Mouse (Mus musculus) lung, embryonic 14.5 days (tissue): ENCODE data around the gene Galnt10. TPM values are rescaled to one million over a fixed set of nuclear protein-coding genes. Genes with fewer than 3 reads are reported as not detected.

Source experiments
- ATAC-seq: fragments of 200-750 bp; cut with Nextera tagmentation; 2 replicates; pipeline ENCODE4 v1.8.0; 2017; ENCODE audit warnings: mild to moderate bottlenecking, moderate TSS enrichment, moderate library complexity; ENCODE audit not compliant: insufficient read depth
- DNase-seq: peaks from one replicate; pipeline ENCODE4 v3.0.0-alpha.2; 2015
- H3K27ac ChIP-seq: fragments of 300-500 bp; sonication (generic); 2 replicates; pipeline ENCODE4 v1.5.1; 2014; ENCODE audit warnings: low read depth, mild to moderate bottlenecking, moderate library complexity
- H3K27me3 ChIP-seq: fragments of 300-500 bp; sonication (generic); 2 replicates; pipeline ENCODE4 v1.6.1; 2014; ENCODE audit warnings: low read length, control low read depth; ENCODE audit not compliant: insufficient read depth
- H3K36me3 ChIP-seq: fragments of 300-500 bp; sonication (generic); 2 replicates; pipeline ENCODE4 v1.6.1; 2014; ENCODE audit warnings: control low read depth; ENCODE audit not compliant: insufficient read depth
- H3K4me1 ChIP-seq: fragments of 300-500 bp; sonication (generic); 2 replicates; pipeline ENCODE4 v1.6.1; 2014; ENCODE audit warnings: antibody characterized with exemption, control low read depth; ENCODE audit not compliant: insufficient read depth
- H3K4me2 ChIP-seq: fragments of 300-500 bp; sonication (generic); 2 replicates; pipeline ENCODE4 v1.6.1; 2014; ENCODE audit warnings: mild to moderate bottlenecking
- H3K4me3 ChIP-seq: fragments of 300-500 bp; sonication (generic); 2 replicates; pipeline ENCODE4 v1.5.1; 2014; ENCODE audit warnings: low read depth, low read length
- H3K9ac ChIP-seq: fragments of 300-500 bp; sonication (generic); 2 replicates; pipeline ENCODE4 v1.6.1; 2014
- H3K9me3 ChIP-seq: fragments of 300-500 bp; sonication (generic); 2 replicates; pipeline ENCODE4 v1.6.1; 2016; ENCODE audit warnings: low read depth, low read length, control low read depth
- CTCF ChIP-seq: IDR thresholded peaks from 2 replicates; pipeline ENCODE4 v1.5.1; 2016; ENCODE audit warnings: antibody characterized with exemption, low read depth
- WGBS: fragments of 180-500 bp; shearing (Covaris S2); extraction: QIAGEN DNeasy Blood & Tissue Kit; methylation state at CpG from one replicate; pipeline ENCODE4 v1.1.7; 2014; 5-methylcytosine and 5-hydroxymethylcytosine counted together
- polyA plus RNA-seq: library from polyadenylated mRNA; unstranded; fragments of >200 nt; fragmentation: Nextera tagmentation; extraction: Ambion mirVana; gene quantifications from 2 replicates; pipeline ENCODE4 v1.2.1, GENCODE M21; 2014

The Galnt10 gene
- polyA plus RNA-seq, 1 experiment from 2014 or later: 11.9 TPM

DNA sequence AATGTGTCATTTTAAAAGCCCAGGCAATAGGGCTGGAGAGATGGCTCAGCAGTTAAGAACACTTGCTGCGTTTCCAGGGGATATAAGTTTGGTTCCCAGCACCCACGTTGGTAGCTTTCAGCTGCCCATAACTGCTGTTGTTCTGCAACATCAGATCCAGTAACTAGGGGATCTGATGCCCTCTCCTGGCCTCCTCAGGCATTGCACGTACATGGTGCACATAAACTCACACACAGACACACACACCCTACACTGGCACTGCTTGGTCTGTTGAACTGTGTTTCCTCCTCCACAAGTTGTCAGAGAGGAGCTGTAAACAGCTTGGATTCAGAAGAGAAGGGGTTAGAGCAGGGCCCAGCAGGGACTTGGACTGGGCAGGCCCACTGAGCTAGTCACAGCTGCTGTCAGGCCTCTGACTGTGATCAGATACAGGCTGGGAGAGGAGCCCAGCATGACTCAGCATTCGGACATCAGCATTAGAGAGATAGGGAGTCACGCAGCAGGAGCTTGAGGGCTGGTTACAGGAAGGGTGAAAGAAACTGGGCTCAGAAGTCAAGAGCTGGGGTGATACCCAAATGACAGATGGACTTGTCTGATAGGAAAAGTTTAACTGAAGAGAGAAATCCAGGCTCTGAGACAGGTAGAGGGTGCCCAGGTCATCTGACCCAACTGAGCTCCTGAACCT is 62.0 kb downstream of the Galnt10 start:
- WGBS: 89% methylated on average over 5 of the region's 5 CpGs
- Histone ChIP-seq H3K27ac (no peak overlapping the region), H3K27me3 (no peaks in the 10 kb centered on the region), H3K4me3 (no peak overlapping the region), H3K36me3 (no peaks in the 10 kb centered on the region), H3K4me1 (no peaks in the 10 kb centered on the region), H3K9me3 (peaks cover 3% of the 10 kb centered on the region; the same call in 1 of the 2 replicates), H3K9ac (no peak overlapping the region), H3K4me2 (no peak overlapping the region)
- DNase-seq (no peak), ATAC-seq (no peak)
- TF ChIP-seq CTCF: peak; percentile 44

DNA sequence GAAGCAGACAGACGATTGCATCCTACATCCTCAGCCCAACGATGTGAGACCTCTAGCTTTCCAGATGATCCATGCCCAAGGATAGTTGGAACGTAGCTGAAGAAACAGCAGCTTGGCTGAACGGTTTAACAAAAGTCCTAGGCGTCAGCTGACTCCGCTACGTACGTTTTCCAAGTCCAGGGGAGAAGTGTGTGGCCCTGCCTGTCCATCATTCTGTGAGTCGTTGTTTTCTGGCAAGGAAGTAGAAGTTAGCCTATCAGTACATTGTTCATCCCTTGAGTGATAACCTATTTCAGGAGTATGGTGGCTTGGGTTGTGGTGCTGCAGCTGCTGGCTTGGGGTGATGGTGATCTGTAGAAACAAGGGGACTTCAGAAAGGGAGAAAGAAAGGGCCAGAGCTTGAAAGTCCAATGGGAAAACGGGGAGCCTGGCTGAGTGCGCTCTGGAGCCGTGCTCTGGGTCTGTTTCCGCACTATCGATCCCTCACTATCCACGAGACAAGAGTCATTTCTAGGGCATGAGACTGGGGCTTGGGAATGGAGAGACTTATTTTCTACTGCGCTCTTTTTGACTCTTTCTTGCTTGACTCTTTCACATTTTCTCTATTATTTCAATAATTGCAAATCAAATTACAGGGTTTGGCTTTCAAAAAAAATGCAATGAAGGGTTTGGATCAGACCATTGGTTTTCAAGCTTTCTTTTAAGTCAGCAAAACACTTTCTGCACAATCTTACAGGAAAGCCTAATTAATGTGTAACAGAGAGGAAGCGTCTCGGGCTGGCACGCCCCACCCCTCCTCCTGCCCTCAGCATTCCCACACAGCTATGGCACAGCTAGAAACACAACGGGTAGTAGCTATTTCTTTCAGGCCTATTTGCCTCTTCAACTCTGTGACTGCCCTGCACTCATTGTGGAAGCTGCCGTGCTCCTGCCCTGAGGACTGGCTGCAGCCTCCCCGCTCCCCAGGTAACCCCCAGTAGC is 63.2 kb downstream of the Galnt10 start:
- H3K4me2 ChIP-seq: no peak overlapping the region
- H3K9me3 ChIP-seq: peaks cover 3% of the 10 kb centered on the region; the same call in 1 of the 2 replicates
- no peaks in the 10 kb centered on the region for H3K27me3 ChIP-seq
- TF ChIP-seq CTCF: no peak
- ATAC-seq: no peak
- H3K4me1 ChIP-seq: no peaks in the 10 kb centered on the region
- no peak overlapping the region for H3K4me3 ChIP-seq
- no peak for DNase-seq
- 69% methylated on average over 22 of the region's 22 CpGs for WGBS
- no peaks in the 10 kb centered on the region for H3K36me3 ChIP-seq
- no peak overlapping the region for H3K27ac ChIP-seq
- no peak overlapping the region for H3K9ac ChIP-seq

DNA sequence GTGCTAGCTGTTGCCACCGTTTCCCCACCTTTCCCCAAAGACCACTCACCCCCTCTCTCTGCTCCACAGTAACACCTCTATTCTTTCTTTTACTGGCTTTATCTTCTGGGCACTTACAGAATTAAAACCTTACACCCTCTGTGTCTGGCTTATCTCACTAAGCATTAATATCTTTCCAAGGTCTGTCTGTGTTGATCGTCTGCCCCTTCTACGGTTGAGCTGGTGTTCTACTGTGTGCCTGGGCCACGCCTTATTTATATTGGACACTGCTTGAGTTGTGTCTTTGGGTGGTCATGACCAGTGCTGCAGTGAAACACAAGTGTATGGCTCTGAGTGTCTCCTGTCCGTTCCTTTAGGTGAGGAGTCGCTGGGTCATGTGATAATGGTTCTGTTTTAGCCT is 68.7 kb downstream of the Galnt10 start:
- H3K27ac ChIP-seq: no peak overlapping the region
- no peak for TF ChIP-seq CTCF
- no peak for DNase-seq
- no peaks in the 10 kb centered on the region for H3K4me1 ChIP-seq
- ATAC-seq: no peak
- no peak overlapping the region for H3K4me2 ChIP-seq
- H3K9me3 ChIP-seq: no peaks in the 10 kb centered on the region
- H3K27me3 ChIP-seq: no peaks in the 10 kb centered on the region
- 71% methylated on average over 6 of the region's 6 CpGs for WGBS
- H3K4me3 ChIP-seq: no peak overlapping the region
- H3K36me3 ChIP-seq: no peaks in the 10 kb centered on the region
- no peak overlapping the region for H3K9ac ChIP-seq

DNA sequence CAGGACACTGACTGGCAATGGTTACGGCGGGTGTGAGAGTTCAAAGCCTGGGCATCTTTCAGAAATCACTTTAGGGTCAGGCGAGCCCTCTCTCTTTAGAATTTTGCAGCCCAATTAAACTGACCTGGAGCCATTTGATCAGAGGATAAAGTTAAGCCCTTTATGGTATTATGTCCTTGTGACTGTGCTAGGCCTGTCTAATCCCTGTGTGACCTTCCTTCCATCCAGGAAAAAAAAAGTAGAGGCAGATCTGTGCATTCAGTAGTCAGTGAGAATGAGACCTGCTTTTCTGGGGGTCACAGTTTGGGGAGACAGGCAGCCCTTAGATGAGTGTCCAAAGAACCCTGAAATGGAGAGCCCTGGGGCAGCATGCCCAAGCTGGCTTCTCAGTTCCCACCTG is 71.5 kb downstream of the Galnt10 start:
- Histone ChIP-seq H3K27ac (no peak overlapping the region), H3K9me3 (no peaks in the 10 kb centered on the region), H3K36me3 (no peaks in the 10 kb centered on the region), H3K4me2 (no peak overlapping the region), H3K4me1 (no peaks in the 10 kb centered on the region), H3K9ac (no peak overlapping the region), H3K27me3 (no peaks in the 10 kb centered on the region), H3K4me3 (no peak overlapping the region)
- TF ChIP-seq CTCF: no peak
- WGBS: 72% methylated on average over 3 of the region's 3 CpGs
- ATAC-seq (no peak), DNase-seq (no peak)

DNA sequence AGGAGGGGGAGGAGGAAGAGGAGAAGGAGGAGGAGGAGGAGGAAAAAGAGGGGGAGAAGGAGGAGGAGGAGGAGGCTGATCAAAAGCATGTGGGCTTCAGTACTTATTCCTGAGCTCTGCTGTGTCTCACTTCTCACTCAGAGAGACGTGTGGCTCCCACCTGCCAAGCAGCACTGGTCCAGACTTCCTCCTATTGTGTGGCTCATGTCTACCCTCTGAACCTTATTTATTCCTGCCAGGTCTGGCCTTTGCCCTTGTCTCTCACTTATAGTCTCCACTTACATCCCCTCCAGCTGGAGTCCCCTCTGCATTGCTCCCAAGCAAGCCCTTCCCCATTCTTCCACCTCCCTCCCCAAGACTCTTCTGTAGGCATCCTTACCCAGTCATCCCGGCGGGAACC is 72.2 kb downstream of the Galnt10 start:
- H3K4me3 ChIP-seq: no peak overlapping the region
- DNase-seq (peak; percentile 31), ATAC-seq (no peak)
- no peaks in the 10 kb centered on the region for H3K27me3 ChIP-seq
- no peaks in the 10 kb centered on the region for H3K36me3 ChIP-seq
- no peak for TF ChIP-seq CTCF
- WGBS: 62% methylated on average over 3 of the region's 3 CpGs
- no peak overlapping the region for H3K9ac ChIP-seq
- H3K27ac ChIP-seq: no peak overlapping the region
- no peaks in the 10 kb centered on the region for H3K9me3 ChIP-seq
- H3K4me1 ChIP-seq: no peaks in the 10 kb centered on the region
- H3K4me2 ChIP-seq: no peak overlapping the region

DNA sequence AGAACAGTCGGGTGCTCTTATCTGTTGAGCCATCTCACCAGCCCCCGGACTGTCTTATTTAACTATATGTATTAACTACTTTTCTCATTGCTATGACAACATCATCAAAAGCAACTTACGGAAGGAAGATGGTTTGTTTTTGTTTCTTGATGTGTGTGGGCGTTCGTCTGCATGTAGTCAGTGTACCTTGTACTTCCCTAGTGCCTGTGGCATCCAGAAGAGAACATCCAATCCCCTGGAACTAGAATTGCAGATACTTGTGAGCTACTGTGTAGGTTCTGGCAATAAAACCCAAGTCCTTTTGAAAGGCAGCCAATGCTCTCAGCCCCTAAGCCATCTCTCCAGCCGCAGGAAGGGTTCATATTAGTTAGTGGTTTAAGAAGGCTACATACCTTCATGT is 72.8 kb downstream of the Galnt10 start:
- Histone ChIP-seq H3K4me3 (no peak overlapping the region), H3K27me3 (no peaks in the 10 kb centered on the region), H3K4me2 (no peak overlapping the region), H3K4me1 (no peaks in the 10 kb centered on the region), H3K9ac (no peak overlapping the region), H3K27ac (no peak overlapping the region), H3K9me3 (no peaks in the 10 kb centered on the region), H3K36me3 (no peaks in the 10 kb centered on the region)
- TF ChIP-seq CTCF: no peak
- no peak for ATAC-seq
- 78% methylated on average over 6 of the region's 6 CpGs for WGBS
- DNase-seq: no peak

DNA sequence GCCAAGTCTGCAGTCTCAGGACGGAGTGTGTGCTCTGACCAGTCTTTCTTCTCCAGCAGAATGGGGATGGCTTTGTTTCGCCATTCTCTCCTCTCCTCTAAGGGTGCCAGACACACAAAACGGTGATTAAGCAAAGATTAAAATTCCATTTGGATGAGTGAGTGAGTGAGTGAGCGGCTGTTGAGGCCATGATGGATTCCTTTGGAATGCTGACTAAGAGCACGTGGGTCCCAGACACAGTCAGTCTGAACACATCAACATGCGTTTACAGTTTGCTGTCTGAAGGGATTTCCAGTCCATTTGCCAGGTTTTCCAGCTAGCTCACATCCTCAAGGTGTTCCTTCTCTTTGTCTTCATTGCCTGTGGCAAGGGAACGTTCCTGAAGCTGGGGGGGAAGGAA is 74.4 kb downstream of the Galnt10 start:
- peak; percentile 52 for DNase-seq

More for the DNA sequence above, 74.4 kb downstream of the Galnt10 start:
- Histone ChIP-seq H3K4me1 (no peaks in the 10 kb centered on the region), H3K9ac (no peak overlapping the region), H3K9me3 (no peaks in the 10 kb centered on the region), H3K4me3 (no peak overlapping the region), H3K4me2 (no peak overlapping the region), H3K36me3 (no peaks in the 10 kb centered on the region), H3K27ac (no peak overlapping the region), H3K27me3 (no peaks in the 10 kb centered on the region)
- no peak for TF ChIP-seq CTCF
- 23% methylated on average over 7 of the region's 7 CpGs for WGBS
- ATAC-seq: no peak
